Mouse (Mus musculus) right cerebral cortex, postnatal 36 days (tissue): ENCODE measurements around the gene Apip.

Experiments
- DNase-seq, 2 experiments: peaks; one replicate each; pipeline ENCODE4 v3.0.0; 2022; ENCODE audit warnings: low spot score in 2 of 2, mixed read lengths in 1 of 2

The Apip gene

DNA sequence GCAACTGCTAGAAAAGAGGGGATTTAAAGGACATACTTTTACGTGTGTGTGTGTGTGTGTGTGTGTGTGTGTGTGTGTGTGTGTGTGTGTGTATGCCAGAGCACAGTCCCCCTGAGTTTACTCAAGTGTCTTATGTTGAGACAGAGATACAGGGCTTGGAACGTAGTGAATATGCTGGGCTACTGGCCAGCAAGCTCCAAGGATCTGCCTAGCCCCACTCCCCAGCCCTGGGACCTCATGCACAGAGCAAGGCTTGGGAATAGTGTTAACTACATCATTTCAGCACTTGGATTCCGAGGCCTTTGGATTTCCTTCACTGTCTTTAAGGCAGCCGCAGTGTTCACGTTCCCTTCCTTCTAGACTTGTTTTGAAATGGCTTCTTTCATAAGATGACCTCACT lies 29.1 kb downstream of the Apip start:
- DNase-seq: no peak

DNA sequence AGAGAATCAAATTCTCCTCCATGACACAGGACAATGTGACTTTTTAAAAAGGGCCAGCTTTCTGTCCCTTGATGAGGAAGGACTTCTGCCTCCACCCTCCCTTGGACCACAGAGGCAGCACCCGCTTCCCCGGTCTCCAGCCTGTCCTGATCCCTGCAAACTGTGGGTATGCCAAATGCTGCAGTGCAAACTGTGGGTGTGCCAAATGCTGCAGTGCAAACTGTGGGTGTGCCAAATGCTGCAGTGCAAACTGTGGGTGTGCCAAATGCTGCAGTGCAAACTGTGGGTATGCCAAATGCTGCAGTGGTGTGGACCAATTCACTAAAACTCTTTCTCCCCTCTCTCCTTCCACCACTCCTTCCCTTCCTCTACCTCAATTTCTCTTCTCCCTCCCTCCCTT lies 32.7 kb downstream of the Apip start:
- DNase-seq: no peak

DNA sequence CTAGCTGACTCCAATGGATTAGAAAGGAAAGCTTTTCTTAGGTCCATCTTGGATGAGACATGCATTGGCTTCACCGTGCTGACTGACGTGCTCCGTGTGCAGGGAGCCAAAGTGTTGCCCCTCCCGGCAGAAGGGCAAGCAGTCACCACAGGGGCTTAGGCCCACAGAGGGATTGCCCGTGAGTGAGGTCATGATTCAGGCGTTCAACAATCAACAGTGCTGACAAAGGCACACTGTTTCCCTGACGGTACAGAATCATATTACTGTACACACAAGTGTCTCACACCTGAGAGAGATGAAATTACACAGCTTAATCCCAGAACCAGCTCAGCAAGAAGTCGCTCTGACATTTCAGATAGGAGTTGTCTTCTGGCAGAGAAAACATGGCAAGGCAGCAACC lies 38.2 kb downstream of the Apip start:
- DNase-seq: no peak

DNA sequence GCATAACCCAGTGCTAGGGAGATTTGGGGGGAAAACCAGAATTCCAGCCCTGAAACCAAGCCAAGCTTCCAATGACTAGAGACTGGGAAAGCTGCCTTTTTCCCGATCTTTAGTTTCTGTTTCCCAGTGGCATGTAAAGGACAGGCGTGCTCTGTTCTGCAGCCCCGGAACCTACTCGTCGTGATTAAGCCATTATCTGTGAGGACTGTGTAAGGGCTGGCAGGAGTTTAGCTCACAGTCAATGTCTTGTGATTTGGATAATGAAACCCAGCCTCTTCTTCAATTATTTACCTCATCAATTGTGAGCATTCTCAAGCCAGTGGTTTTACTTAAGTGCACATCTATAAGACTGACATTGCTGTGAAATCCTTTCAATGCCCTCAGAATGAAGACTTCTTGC lies 43.7 kb downstream of the Apip start:
- no peak for DNase-seq

DNA sequence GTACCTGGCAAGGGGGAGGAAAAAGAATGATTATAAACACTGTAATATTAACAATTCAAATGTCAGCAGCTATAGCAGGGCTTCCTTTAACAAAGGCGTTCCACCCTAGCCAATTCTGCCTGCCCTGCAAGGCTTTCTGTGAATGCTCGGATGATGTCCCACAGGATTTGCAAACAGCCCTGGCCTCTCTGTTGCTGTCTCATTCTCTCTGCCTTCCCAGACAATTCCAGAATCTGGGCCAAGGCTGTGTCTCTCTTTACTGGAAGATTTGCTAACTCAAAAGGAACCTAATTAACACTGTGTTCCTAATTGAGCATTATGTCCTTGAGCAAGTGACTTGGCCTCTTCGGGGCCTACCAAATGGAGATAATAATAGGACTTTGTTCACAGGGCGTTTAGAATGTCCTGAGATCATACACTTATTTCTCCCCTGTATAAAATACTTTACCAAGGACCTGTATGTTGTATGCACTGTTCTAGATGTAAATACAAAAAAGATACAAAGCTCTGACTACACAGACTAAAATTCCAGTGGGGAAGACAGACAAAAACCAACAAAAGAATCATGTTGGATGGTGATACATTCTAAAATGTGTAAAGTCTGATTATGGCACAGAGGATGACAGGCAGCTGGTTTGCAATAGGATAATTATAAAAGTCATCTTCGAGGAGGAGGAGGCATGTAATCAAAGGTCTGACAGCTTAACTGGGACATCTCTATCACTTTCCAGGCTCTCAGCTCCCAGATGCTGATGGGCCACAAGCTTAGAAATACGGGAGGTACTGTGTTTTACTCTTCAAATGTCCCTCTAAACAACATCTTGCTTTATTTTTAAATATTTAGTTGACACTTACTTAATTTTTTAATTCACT lies 45.1 kb downstream of the Apip start:
- DNase-seq: no peak

DNA sequence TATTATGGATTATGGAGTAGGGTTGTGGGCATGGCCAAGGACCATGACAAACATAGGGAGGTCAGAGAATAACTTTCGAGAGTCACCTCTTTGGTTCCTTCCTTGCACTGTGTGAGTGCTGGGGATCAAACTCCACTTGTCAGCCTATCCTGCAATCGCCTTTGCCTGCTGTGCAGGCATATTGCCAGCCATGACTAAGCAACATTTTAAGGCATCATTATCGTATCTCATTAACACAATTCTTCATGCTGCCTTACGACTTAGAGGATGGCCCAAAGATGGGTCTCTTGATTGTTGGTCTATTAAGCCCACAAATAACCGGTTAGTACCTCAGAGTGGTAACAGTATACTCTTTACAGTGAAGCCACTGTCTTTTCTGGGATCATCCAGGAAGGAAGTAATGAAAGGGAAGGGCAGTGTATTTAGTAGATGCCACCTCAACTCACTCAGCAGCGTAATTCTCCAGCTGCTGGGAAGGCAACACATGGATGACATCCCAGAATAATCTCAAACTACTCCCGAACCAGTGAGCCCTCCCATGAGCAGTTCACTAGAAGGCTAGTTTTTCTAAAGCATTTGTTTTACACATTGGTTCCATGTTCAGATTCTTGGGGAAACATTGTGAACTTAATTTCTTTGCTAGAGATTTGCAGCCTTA lies 45.9 kb downstream of the Apip start:
- no peak for DNase-seq

DNA sequence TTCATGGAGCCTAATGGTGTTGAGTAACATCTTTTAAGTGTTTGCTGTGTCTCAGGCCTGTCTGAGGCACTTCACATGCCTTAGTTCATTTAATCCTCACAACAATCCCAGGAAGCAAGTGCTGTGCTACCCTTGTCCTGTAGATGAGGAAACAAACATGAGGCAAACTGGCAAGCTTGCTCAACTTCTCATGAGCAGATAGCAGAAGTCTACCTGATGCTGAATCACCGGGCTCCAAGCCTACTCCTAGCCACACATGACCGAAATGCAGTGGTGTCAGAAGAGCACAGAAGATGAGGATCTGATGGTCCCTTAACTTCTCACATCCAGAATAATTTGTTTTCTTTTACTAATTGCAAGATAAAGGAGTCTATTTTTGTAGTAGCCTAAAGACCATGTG lies 56.2 kb downstream of the Apip start:
- no peak for DNase-seq

DNA sequence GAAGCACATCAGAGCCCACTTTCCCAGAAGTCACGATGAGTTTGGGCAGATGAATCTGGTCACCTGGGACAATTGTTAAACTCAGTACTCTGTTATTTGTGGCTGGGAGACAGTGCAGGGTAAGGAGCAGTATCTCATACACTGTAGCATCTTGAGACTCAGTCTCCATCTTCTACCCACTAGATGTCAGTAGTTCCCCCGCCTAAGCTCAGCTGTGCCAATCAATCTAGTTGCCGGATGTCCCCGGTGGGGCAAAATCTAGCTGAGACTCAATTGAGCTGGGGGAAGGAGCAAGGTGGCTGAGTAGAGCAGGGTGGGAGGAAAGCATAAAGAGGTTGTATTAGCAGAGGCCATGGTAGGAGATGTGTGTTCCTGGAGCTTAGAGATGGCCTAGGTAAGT lies 57.7 kb downstream of the Apip start:
- no peak for DNase-seq

DNA sequence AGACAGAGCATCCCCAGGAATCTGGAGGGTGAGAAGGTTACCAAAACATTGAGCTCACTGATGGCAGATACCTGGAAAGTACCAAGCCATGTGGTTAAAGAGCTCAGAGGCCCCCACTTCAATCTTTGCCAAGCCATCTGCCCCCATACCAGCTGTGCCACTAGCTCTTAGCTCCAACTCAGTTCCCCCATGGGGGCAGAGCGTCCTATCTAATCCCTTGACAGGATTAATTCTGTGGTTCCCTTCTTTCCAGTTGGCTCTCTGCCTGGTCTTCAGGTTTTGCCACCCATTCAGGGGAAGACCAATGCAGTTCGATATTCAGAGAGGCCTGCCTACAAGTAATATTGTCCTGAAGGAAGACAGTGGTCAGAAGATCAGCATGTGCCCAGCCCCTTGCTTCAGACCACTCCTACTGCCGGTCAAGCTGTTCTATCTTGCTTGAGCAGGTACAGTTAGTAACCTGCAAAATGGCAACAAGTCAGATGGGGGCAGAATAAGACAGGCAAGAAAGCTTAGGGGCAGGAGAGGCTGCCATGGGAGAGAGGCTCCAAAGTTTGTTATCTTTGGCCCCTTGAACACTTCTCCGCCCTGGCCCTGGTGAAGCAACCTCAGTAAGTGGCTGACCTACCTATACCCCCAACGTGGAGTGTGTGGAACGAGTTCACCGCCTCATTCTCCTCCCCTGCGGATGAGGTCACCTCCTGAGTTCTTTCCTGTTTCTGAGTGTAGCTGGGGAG lies 65.2 kb downstream of the Apip start:
- DNase-seq: no peak
